Mouse (Mus musculus): ENCODE data around the gene Syce3.

Syce3 gene

GRCm38 (mm10) chr15:89421938-89422337 is 11.6 kb upstream of the Syce3 start:
- no peak for DNase-seq

- no peak for DNase-seq
These were observed 5.0 kb upstream of the Syce3 start for GRCm38 (mm10) chr15:89415282-89415681.

- no peak for DNase-seq
These were observed 3.6 kb downstream of the Syce3 start for GRCm38 (mm10) chr15:89406691-89407090.

- no peak for DNase-seq
These were observed 5.3 kb downstream of the Syce3 start for GRCm38 (mm10) chr15:89404831-89405623.

GRCm38 (mm10) chr15:89402471-89402870 is 7.8 kb downstream of the Syce3 start:
- no peak for DNase-seq

DNA sequence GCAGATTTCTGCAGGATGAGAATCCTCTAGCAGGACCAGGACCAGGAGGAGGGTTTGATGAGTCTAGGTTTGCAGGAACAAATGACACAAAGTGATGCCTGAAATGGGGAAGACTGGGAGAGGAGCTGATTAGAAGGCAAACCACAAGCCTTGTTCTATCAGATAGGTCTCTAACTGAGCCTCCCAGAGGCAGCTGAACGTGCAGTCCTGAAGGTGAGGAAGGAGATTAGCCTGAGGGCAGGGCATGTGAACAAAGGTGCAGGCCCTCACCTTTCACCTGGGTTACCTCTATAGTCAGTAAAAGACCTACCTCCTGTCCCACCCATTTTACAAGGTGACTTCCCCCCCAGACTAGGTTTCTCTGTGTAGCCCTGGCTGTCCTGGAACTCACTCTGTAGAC is 10.6 kb downstream of the Syce3 start:
- DNase-seq, result no peak

DNA sequence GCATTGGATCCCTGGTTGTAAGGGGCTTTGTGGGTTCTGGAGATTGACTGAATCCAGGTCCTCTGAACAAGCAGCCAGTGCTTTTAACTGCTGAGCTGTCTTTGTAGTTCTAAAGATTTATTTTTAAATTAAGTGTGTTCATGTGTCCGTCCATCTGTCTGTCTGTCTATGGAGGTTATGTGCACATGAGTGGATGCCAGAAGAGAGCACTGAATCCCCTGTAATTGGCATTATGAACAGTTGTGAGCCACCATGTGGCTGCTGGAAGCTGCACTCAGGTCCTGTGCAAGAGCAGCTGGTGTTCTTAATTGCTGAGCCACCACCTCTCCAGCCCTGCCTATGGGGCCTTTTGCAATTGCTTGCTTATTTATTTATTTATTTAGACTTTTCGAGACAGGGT is 12.2 kb downstream of the Syce3 start:
- DNase-seq, result no peak

DNA sequence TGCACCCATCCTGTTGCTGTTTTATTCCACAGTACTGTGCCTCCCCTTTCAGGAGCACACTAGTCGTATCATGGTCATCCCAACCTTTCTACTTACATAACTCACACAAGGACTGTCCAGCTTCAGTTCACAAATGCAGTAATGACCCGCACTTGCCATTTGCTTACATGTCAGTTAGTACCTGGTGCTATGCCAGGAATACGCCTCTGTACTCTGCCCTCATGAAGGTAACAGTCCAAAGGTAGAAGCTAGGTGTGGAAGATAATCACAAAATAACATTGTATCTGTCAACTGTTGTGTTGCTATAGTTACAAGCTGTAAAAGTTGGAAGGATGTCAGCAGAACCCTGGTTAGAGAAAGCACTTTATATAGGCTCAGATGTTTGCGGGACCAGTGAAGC is 13.4 kb downstream of the Syce3 start:
- DNase-seq, result no peak

- DNase-seq, result no peak
These were observed 20.2 kb downstream of the Syce3 start for GRCm38 (mm10) chr15:89390081-89390480.

- no peak for DNase-seq
These were observed 23.2 kb downstream of the Syce3 start for GRCm38 (mm10) chr15:89387127-89387526.

- no peak for DNase-seq
These were observed 25.7 kb downstream of the Syce3 start, which contains the start of gene Klhdc7b for GRCm38 (mm10) chr15:89384617-89385016. Gene Klhdc7b, plus strand, starts transcription at chr15:89384917.

GRCm38 (mm10) chr15:89379429-89379828 is 30.9 kb downstream of the Syce3 start:
- DNase-seq, result peak; percentile 28

DNA sequence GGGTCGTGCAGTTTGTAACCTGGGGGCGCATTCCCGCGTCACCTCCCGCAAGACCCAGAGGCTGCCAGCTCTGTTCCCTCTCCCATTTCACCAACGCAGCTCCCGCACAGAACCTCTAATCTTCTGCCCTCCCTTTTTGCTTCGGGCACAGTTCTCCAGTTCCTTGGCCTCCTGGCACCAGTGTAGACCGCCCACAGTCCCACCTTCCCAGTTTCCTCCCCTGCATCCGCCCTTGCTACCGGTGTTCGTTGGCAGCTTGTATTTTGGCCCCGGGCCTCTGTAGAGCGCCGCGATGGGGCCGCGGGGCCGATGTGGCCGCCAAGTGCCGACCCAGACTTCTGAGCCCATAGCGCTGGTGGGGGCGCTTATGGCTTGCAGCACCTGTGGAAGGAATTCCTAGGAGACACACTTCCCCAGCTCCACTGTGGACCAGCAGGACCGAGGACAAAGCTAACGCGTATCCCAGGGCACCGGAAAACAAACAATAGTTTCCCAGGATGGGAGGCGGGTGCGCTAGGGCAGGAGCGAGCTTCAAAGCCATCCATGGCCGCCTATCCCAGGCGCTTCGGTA is 31.4 kb downstream of the Syce3 start, which contains the start of gene Odf3b:
Gene Odf3b, minus strand, starts transcription at position 452 of the 571 bp plus-strand sequence.
- peak; percentile 48 for DNase-seq

GRCm38 (mm10) chr15:89377938-89378828 is 32.1 kb downstream of the Syce3 start:
- no peak for DNase-seq

DNA sequence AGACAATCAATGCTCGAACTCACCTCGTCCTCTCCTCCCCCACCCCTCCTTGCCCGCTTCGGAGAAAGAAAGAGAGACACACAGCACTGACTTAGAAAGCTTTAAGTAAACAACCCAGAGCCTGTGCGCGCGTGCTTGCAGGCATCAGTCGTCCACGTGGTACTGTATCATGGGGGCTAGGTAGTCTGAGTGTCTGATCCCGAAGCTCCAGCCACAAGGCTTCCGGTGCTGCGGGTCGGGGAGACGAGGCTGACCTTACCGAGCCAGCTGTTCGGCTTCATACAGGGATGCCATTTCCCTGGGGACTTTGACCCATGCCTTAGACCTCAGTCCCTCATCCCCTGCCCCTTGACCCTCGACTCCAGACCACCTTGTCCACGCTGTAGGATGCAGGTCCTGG is 32.9 kb downstream of the Syce3 start:
- no peak for DNase-seq

- DNase-seq, result no peak
These were observed 33.3 kb downstream of the Syce3 start, which contains the start of gene Tymp for GRCm38 (mm10) chr15:89376957-89377356. Gene Tymp, minus strand, starts transcription at chr15:89377039.

DNA sequence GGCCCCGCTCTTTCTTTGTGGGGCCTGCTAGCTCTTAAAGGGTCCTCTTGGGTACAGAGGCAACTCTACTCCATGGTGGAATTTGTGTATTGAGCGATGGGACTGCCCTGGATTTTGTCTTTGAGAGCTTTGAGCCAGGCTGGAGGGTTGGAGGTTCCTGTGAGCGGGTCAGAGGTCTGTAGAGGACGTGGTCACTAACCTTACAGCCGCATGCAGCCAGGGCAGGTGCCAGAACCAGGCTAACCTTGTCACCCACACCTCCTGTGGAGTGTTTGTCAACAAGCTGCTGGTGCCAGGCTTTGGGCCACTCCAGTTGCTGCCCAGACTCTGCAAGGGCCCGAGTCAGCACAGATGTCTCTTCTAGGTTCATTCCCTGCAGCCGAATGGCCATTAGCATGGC is 34.3 kb downstream of the Syce3 start:
- DNase-seq, result no peak

GRCm38 (mm10) chr15:89374801-89375534 is 35.3 kb downstream of the Syce3 start:
- DNase-seq, result no peak

DNA sequence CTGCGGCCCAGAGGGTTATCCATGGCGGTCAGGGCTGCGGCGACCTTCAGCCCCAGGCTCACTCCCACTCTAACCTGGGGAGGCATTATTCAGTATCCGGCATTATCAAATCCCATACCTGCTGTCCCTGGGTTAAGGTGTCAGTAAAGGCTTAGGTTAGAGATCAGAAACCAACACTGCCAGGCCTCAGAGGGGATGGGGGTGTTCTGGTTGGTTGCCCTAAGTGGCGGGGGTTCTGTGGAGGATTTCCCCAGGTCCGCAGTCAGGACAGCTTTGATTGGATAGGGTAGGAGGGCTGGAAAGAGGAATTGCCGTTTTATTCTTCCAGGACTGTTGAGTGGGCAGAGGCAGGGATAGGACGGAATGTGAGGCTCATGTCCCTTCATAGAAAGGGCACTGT is 36.0 kb downstream of the Syce3 start:
- DNase-seq, result no peak

GRCm38 (mm10) chr15:89373762-89374248 is 36.5 kb downstream of the Syce3 start, which contains the start of gene Sco2:
Gene Sco2, minus strand, starts transcription at chr15:89373846.
- DNase-seq, result peak; percentile 97

DNA sequence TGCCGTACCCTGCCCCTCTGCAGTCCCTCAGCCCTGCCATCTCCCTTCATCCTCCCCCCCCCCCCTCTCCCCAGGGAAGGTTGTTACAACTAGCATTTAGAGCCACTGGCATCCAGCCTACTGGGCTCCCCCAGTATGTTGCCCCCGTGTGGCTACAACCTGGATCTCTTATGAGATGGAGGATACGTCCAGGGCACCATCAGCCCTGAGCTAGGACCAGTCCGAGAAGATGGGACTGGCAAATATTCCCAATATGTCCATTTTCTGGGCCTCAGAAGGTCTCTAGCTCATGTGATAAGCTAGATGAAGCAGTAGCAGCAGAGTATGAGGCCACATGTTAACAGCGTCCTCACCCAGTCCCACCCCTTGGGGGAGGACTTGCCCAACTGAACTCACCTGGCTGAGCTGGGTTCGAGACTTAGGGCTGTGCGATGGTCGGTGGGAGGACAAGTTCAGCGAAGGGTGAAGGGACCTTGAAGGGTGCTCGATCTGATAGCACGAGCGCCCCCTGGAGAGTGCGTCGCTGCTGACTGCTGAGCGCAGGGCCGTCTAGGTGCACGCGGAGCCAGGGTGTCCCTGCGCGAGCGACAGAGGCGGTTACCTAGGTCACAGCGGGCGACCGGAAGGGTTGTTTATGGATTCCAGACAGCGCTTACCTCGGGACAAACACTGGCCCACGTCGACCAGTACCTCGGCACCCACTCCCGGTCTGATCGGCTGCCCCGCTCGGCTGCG is 37.1 kb downstream of the Syce3 start:
- peak; percentile 91 for DNase-seq

GRCm38 (mm10) chr15:89372536-89372935 is 37.8 kb downstream of the Syce3 start:
- no peak for DNase-seq
